Mouse (Mus musculus): ENCODE measurements around the gene Prelp. TPM values are rescaled to one million over a fixed set of nuclear protein-coding genes. Genes with fewer than 3 reads are reported as not detected.

Gene Prelp
- polyA plus RNA-seq, 1 experiment from 2014 or later = 13.2 TPM

DNA sequence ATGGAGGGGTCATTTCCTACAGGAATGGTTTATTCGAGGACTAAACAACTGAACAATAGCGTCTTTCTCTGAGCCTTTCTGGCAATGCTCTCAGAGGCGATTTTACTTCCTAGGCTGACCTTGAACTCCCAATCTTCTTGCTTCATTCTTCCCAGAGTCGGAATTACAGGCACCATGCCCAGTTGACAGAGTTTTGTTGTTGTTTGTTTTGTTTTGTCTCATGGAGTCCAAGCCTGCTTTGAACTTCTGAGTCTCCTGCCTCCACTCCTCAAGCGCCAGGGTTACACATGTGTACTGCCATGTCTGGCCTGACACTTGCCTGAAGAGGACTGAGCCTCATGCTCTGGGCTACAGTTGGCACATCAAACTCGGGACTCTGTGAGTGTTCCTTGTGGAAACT is 8.2 kb downstream of the Prelp start:
- H3K9ac ChIP-seq (ENCODE audit: low read depth, low read length) = no peak overlapping the region
- no peaks in the 10 kb centered on the region for H3K36me3 ChIP-seq (ENCODE audit: control insufficient read depth, insufficient read depth, low read length)
- H3K9me3 ChIP-seq (ENCODE audit: control insufficient read depth, low read length) = no peaks in the 10 kb centered on the region
- no peaks in the 10 kb centered on the region for H3K27me3 ChIP-seq (replicated peaks; ENCODE audit: control insufficient read depth, insufficient read depth, low read length)
- no peak overlapping the region for H3K4me2 ChIP-seq (ENCODE audit: low read depth, low read length)
- H3K4me1 ChIP-seq (ENCODE audit: control insufficient read depth, insufficient read depth, low read length) = peaks cover 32% of the 10 kb centered on the region
- DNase-seq (ENCODE audit: low spot score) (no peak), ATAC-seq (ENCODE audit: low read depth) (no peak)
- WGBS = 64% methylated on average over 6 of the region's 6 CpGs
- no peak overlapping the region for H3K27ac ChIP-seq (replicated peaks; ENCODE audit: low read depth, low read length)
- H3K4me3 ChIP-seq (ENCODE audit: low read depth, low read length) = no peak overlapping the region

DNA sequence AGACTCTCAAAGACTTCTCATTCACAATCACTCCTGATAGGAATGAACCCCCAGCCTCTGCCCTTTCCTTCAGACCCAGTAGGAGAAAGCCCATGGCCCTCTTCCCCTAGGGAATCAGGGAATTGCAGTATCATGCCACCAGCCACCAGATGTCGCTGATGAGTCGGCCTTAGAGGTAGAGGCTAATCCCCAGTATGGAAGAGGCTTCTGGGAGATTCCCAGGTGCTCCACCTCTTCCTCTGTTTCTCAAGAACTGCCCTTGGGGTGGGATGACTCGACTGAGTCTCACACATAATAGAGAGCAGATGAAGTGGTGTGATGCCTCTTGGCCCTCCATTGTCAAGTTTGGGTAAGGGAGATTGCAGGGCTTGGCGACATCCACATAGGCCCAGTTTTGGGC is 9.8 kb downstream of the Prelp start:
- Histone ChIP-seq H3K36me3 (ENCODE audit: control insufficient read depth, insufficient read depth, low read length) (no peaks in the 10 kb centered on the region), H3K4me2 (ENCODE audit: low read depth, low read length) (no peak overlapping the region), H3K27ac (replicated peaks; ENCODE audit: low read depth, low read length) (no peak overlapping the region), H3K9ac (ENCODE audit: low read depth, low read length) (no peak overlapping the region), H3K4me3 (ENCODE audit: low read depth, low read length) (no peak overlapping the region), H3K9me3 (ENCODE audit: control insufficient read depth, low read length) (no peaks in the 10 kb centered on the region), H3K27me3 (replicated peaks; ENCODE audit: control insufficient read depth, insufficient read depth, low read length) (no peaks in the 10 kb centered on the region), H3K4me1 (ENCODE audit: control insufficient read depth, insufficient read depth, low read length) (peaks cover 29% of the 10 kb centered on the region)
- 23% methylated on average over 4 of the region's 4 CpGs for WGBS
- ATAC-seq (ENCODE audit: low read depth) = no peak; the same call in 1 of the 2 replicates
- DNase-seq (ENCODE audit: low spot score) = peak; percentile 82

DNA sequence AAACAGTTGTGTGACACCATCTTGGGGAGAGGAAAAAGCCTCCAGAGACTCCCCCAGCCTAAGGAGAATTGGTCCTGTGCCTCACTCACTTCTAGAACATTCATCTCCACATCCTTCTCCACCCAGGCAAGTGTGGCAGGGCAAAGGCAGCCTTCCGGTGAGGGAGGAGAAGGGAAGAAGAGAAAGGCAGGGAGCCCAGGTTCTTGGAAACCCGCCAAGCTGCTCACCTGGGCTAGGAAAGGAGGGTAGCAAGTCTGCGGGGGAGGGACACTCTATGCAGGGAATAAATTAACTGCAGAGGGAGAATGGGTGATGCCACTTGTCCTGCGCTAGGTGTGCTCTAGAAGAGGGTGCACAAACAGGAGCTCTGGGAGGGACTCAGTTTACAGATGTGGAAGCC is 10.2 kb downstream of the Prelp start:
- DNase-seq (ENCODE audit: low spot score) = no peak
- Histone ChIP-seq H3K9ac (ENCODE audit: low read depth, low read length) (no peak overlapping the region), H3K36me3 (ENCODE audit: control insufficient read depth, insufficient read depth, low read length) (no peaks in the 10 kb centered on the region), H3K4me3 (ENCODE audit: low read depth, low read length) (no peak overlapping the region), H3K4me2 (ENCODE audit: low read depth, low read length) (no peak overlapping the region), H3K9me3 (ENCODE audit: control insufficient read depth, low read length) (no peaks in the 10 kb centered on the region), H3K27ac (replicated peaks; ENCODE audit: low read depth, low read length) (no peak overlapping the region), H3K27me3 (replicated peaks; ENCODE audit: control insufficient read depth, insufficient read depth, low read length) (no peaks in the 10 kb centered on the region), H3K4me1 (ENCODE audit: control insufficient read depth, insufficient read depth, low read length) (peaks cover 27% of the 10 kb centered on the region)
- ATAC-seq (ENCODE audit: low read depth) = no peak
- WGBS = 49% methylated on average over 4 of the region's 4 CpGs

DNA sequence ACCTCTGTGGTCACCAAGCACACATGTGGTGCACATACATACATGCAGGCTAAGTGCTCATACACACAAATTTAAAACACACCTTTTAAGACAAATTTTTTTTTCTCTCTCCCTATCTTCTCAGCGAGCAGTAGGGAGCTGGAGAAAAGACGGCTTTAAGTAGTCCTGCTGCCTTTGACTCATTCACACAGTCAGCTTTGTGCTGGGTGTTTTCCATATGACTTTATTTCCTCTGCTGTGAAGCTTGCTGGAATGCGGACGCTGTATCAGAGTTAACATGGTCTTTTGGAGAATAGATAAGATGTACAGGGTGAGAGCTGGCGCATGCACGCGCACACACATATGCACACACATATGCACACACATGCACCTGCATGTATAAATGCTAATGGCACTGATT is 11.1 kb downstream of the Prelp start:
- Histone ChIP-seq H3K9ac (ENCODE audit: low read depth, low read length) (no peak overlapping the region), H3K4me1 (ENCODE audit: control insufficient read depth, insufficient read depth, low read length) (peaks cover 22% of the 10 kb centered on the region), H3K4me2 (ENCODE audit: low read depth, low read length) (no peak overlapping the region), H3K27ac (replicated peaks; ENCODE audit: low read depth, low read length) (no peak overlapping the region), H3K4me3 (ENCODE audit: low read depth, low read length) (no peak overlapping the region), H3K9me3 (ENCODE audit: control insufficient read depth, low read length) (no peaks in the 10 kb centered on the region), H3K27me3 (replicated peaks; ENCODE audit: control insufficient read depth, insufficient read depth, low read length) (no peaks in the 10 kb centered on the region), H3K36me3 (ENCODE audit: control insufficient read depth, insufficient read depth, low read length) (no peaks in the 10 kb centered on the region)
- 84% methylated on average over 7 of the region's 7 CpGs for WGBS
- DNase-seq (ENCODE audit: low spot score) = no peak
- ATAC-seq (ENCODE audit: low read depth) = no peak

DNA sequence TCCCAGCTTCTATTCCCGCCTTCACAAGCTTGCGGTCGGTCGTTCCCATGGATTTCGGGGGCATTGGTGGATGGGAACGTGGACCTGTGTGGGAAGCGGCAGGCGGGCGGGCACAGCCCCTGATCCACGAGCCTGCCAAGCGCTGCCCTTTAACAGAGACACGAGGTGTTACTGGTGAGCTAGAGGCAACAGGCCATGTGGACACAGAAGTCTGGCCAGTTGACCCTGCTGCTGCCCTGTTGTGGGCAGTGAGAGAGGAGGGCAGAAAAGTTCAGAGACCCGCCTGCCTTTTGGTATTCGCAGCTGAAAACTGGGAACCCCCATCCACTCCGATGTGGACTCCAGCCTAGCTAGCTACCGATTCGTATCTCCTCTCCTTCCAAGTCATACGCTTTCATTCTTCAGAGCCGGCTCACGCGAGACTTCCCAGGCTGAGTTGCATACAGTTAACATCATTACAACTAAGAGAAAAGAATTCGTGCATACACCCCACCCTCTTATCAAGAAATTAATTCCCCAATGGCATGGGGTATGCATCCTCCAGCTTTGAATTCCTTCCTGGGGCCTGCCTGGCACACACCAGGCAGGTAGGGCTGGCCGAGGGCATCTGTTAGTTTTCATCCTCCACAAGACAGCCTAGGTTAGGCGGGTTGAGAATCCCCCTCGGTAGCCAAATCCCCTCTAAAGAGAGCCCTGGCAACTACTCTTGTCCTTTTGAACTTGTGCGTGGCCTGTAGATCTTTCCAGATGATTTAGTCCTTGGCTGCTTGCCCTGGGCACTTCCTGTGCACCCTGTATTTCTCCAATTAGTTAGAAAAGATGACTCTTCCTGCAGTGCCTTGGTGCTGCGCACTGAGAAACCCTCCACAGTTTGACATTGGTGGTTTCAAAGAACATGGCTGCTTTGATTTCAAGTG is 12.3 kb downstream of the Prelp start:
- peak overlapping the region; percentile 46 for H3K4me3 ChIP-seq (ENCODE audit: low read depth, low read length)
- peak overlapping the region; percentile 77 for H3K27ac ChIP-seq (replicated peaks; ENCODE audit: low read depth, low read length)
- peak; percentile 27; the same call in 1 of the 2 replicates for ATAC-seq (ENCODE audit: low read depth)
- H3K4me2 ChIP-seq (ENCODE audit: low read depth, low read length) = peak overlapping the region; percentile 93
- no peaks in the 10 kb centered on the region for H3K9me3 ChIP-seq (ENCODE audit: control insufficient read depth, low read length)
- H3K9ac ChIP-seq (ENCODE audit: low read depth, low read length) = peak overlapping the region; percentile 75
- H3K4me1 ChIP-seq (ENCODE audit: control insufficient read depth, insufficient read depth, low read length) = peaks cover 22% of the 10 kb centered on the region
- DNase-seq (ENCODE audit: low spot score) = peak; percentile 82
- no peaks in the 10 kb centered on the region for H3K36me3 ChIP-seq (ENCODE audit: control insufficient read depth, insufficient read depth, low read length)
- H3K27me3 ChIP-seq (replicated peaks; ENCODE audit: control insufficient read depth, insufficient read depth, low read length) = no peaks in the 10 kb centered on the region
- 13% methylated on average over 20 of the region's 27 CpGs for WGBS

DNA sequence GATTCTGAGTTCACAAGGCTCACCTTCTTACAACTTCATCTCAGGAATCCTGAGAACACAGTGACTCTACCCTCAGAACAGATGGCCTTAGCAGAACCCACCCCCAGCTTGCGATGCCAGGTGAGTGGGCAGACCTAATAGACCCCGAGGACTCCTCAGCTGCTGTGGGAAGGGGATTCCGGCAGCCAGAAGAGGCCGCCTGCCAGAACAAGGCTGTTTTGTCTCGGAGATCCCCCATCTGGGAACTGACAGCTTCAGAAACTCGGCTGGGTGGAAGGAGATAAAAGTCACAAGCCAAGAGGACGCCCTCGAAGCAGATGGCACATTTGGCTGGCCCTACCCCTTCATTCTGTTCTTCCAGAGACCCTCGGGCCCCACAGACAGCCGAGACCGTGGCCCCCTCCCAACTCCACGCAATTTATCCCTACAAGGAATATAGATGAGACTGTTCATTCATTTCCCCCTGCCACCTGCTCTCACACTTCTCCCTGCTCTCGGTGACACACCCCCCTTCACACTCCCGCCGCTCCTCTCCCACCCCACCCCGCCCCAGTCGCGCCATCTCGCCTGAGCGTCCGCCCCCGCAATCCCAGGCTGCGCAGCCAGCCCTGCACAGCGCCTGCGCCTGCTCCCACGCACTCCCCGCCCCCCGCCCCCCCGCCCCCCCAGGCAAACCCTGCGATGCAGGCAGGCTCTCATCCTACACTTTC is 13.1 kb downstream of the Prelp start, which contains the start of gene Optc:
Optc (minus strand) TSS at position 51 of the 710 bp plus-strand sequence.
- DNase-seq (ENCODE audit: low spot score) (peak; percentile 87), ATAC-seq (ENCODE audit: low read depth) (peak; percentile 80)
- Histone ChIP-seq H3K27me3 (replicated peaks; ENCODE audit: control insufficient read depth, insufficient read depth, low read length) (no peaks in the 10 kb centered on the region), H3K9me3 (ENCODE audit: control insufficient read depth, low read length) (no peaks in the 10 kb centered on the region), H3K9ac (ENCODE audit: low read depth, low read length) (peak within 1 kb of the TSS; percentile 75), H3K4me1 (ENCODE audit: control insufficient read depth, insufficient read depth, low read length) (peaks cover 22% of the 10 kb centered on the region), H3K36me3 (ENCODE audit: control insufficient read depth, insufficient read depth, low read length) (no peaks in the 10 kb centered on the region), H3K27ac (replicated peaks; ENCODE audit: low read depth, low read length) (peak within 1 kb of the TSS; percentile 77), H3K4me3 (ENCODE audit: low read depth, low read length) (peak within 1 kb of the TSS; percentile 46), H3K4me2 (ENCODE audit: low read depth, low read length) (peak within 1 kb of the TSS; percentile 93)
- 4% methylated on average over 21 of the region's 30 CpGs for whole genome bisulfite sequencing

DNA sequence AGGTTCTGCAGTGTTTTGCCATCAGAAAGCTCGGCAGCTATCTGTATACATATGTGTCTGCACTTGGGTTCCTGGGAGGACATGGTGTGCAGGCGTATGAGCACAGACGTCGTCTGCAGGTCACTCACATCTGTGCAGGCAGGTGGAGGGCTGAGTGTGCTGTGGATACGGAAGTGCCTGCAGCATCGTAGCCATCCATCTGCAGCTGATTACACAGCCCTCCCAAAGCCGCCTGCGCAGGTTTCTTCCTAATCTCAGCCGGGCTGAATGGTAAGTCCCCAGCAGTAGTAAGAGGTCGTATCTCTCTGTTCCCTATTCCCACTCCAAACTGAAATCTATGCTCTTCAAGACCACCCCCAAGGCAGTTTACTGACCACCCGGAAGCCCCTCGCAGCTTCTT is 14.8 kb downstream of the Prelp start:
- H3K4me1 ChIP-seq (ENCODE audit: control insufficient read depth, insufficient read depth, low read length) = peaks cover 22% of the 10 kb centered on the region
- no peak overlapping the region for H3K9ac ChIP-seq (ENCODE audit: low read depth, low read length)
- H3K4me3 ChIP-seq (ENCODE audit: low read depth, low read length) = no peak overlapping the region
- no peaks in the 10 kb centered on the region for H3K9me3 ChIP-seq (ENCODE audit: control insufficient read depth, low read length)
- H3K4me2 ChIP-seq (ENCODE audit: low read depth, low read length) = no peak overlapping the region
- H3K27ac ChIP-seq (replicated peaks; ENCODE audit: low read depth, low read length) = no peak overlapping the region
- no peaks in the 10 kb centered on the region for H3K36me3 ChIP-seq (ENCODE audit: control insufficient read depth, insufficient read depth, low read length)
- DNase-seq (ENCODE audit: low spot score) = no peak
- 39% methylated on average over 12 of the region's 12 CpGs for WGBS
- ATAC-seq (ENCODE audit: low read depth) = no peak
- H3K27me3 ChIP-seq (replicated peaks; ENCODE audit: control insufficient read depth, insufficient read depth, low read length) = no peaks in the 10 kb centered on the region

DNA sequence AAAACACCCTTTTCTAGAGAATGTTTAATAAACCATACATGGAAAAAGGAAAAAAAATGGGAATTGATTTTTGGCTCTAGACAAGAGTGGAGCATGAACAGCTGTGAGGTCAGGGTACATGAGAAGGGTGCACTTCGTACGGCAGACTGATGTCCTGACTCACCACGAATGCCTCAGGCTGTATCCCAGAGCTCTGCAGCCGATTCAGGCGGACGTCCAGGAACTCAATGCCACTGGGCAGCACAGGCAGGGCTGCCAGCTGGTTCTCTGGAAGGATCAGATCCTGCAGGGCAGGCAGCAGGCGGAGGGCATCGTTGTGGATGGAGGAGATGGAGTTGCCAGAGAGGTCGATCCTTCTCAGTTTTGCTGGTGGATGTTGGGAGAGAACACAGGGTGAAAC is 20.4 kb downstream of the Prelp start:
- no peak overlapping the region for H3K4me3 ChIP-seq (ENCODE audit: low read depth, low read length)
- DNase-seq (ENCODE audit: low spot score) (no peak), ATAC-seq (ENCODE audit: low read depth) (no peak)
- H3K4me2 ChIP-seq (ENCODE audit: low read depth, low read length) = no peak overlapping the region
- no peaks in the 10 kb centered on the region for H3K9me3 ChIP-seq (ENCODE audit: control insufficient read depth, low read length)
- H3K9ac ChIP-seq (ENCODE audit: low read depth, low read length) = no peak overlapping the region
- H3K27me3 ChIP-seq (replicated peaks; ENCODE audit: control insufficient read depth, insufficient read depth, low read length) = no peaks in the 10 kb centered on the region
- 76% methylated on average over 9 of the region's 9 CpGs for WGBS
- H3K4me1 ChIP-seq (ENCODE audit: control insufficient read depth, insufficient read depth, low read length) = peaks cover 5% of the 10 kb centered on the region
- H3K27ac ChIP-seq (replicated peaks; ENCODE audit: low read depth, low read length) = no peak overlapping the region
- H3K36me3 ChIP-seq (ENCODE audit: control insufficient read depth, insufficient read depth, low read length) = no peaks in the 10 kb centered on the region

Measured in embryonic facial prominence, embryonic 14.5 days (tissue).